Mouse (Mus musculus) liver, embryonic 16.5 days (tissue): ENCODE data around the gene Lyg2. TPM values are rescaled to one million over a fixed set of nuclear protein-coding genes. Genes with fewer than 3 reads are reported as not detected.

ENCODE experiments used
- polyA plus RNA-seq: library from polyadenylated mRNA; unstranded; fragments of >200 nt; fragmentation: Nextera tagmentation; extraction: Ambion mirVana; gene quantifications from 2 replicates; pipeline ENCODE4 v1.2.1, GENCODE M21; 2015

Gene Lyg2
- polyA plus RNA-seq, 1 experiment from 2014 or later, result not detected

Other genes with a start within 250 kb of the Lyg2 start
- gene 2010300C02Rik, start 196.4 kb downstream of the Lyg2 start, polyA plus RNA-seq, result 0.23 and 0.42 TPM in 2 replicates
- gene Tsga10, start 50.1 kb downstream of the Lyg2 start, polyA plus RNA-seq, result 1.1 and 1.4 TPM in 2 replicates
- 3.9 and 4.2 TPM in 2 replicates for gene Lipt1, start 44.8 kb downstream of the Lyg2 start, polyA plus RNA-seq
- gene Mitd1, start 26.1 kb downstream of the Lyg2 start, polyA plus RNA-seq, result 10.3 and 11.1 TPM in 2 replicates
- gene Mrpl30, start 26.0 kb downstream of the Lyg2 start, polyA plus RNA-seq, result 130 and 141 TPM in 2 replicates
- not detected in 2 replicates for gene Lyg1, start 41.3 kb upstream of the Lyg2 start, polyA plus RNA-seq
- 52.9 and 61.3 TPM in 2 replicates for gene Txndc9, start 81.4 kb upstream of the Lyg2 start, polyA plus RNA-seq
- 13.1 and 14.7 TPM in 2 replicates for gene Eif5b, start 81.5 kb upstream of the Lyg2 start, polyA plus RNA-seq
- 13.0 and 13.1 TPM in 2 replicates for gene Rev1, start 213.3 kb upstream of the Lyg2 start, polyA plus RNA-seq